Mouse (Mus musculus) forebrain, postnatal 0 days (tissue): ENCODE results near the gene Fam189a2. TPM values are rescaled to one million over a fixed set of nuclear protein-coding genes. Genes with fewer than 3 reads are reported as not detected.

Experiments
- ATAC-seq: fragments of 200-750 bp; cut with Nextera tagmentation; 2 replicates; pipeline ENCODE4 v1.8.0; 2017; ENCODE audit warnings: mild to moderate bottlenecking, moderate library complexity
- DNase-seq: peaks from one replicate; pipeline ENCODE4 v3.0.0-alpha.2; 2015
- H3K27ac ChIP-seq: fragments of 300-500 bp; sonication (generic); 2 replicates; pipeline ENCODE4 v1.5.1; 2014; ENCODE audit warnings: low read depth, mild to moderate bottlenecking, antibody characterized with exemption, low read length, moderate library complexity, mixed read lengths
- H3K27me3 ChIP-seq: fragments of 300-500 bp; sonication (generic); 2 replicates; pipeline ENCODE4 v1.6.1; 2014; ENCODE audit warnings: mild to moderate bottlenecking, low read length, mixed read lengths; ENCODE audit not compliant: insufficient read depth
- H3K36me3 ChIP-seq: fragments of 300-500 bp; sonication (generic); 2 replicates; pipeline ENCODE4 v1.6.1; 2014; ENCODE audit warnings: mild to moderate bottlenecking, moderate library complexity; ENCODE audit not compliant: insufficient read depth
- H3K4me1 ChIP-seq: fragments of 300-500 bp; sonication (generic); 2 replicates; pipeline ENCODE4 v1.6.1; 2014; ENCODE audit warnings: antibody characterized with exemption; ENCODE audit not compliant: insufficient read depth
- H3K4me2 ChIP-seq: fragments of 300-500 bp; sonication (generic); 2 replicates; pipeline ENCODE4 v1.6.1; 2014; ENCODE audit warnings: low read depth, mild to moderate bottlenecking, moderate library complexity
- H3K4me3 ChIP-seq: fragments of 300-500 bp; sonication (generic); 2 replicates; pipeline ENCODE4 v1.5.1; 2014; ENCODE audit warnings: low read depth, low read length, mixed read lengths
- H3K9ac ChIP-seq: fragments of 300-500 bp; sonication (generic); 2 replicates; pipeline ENCODE4 v1.6.1; 2014; ENCODE audit warnings: mild to moderate bottlenecking
- H3K9me3 ChIP-seq: fragments of 300-500 bp; sonication (generic); 2 replicates; pipeline ENCODE4 v1.6.1; 2016; ENCODE audit warnings: low read length
- CTCF ChIP-seq: sonication (generic); IDR thresholded peaks from 2 replicates; pipeline ENCODE4 v1.5.1; 2016; ENCODE audit warnings: antibody characterized with exemption, control low read depth, low read depth
- whole genome bisulfite sequencing: fragments of 180-500 bp; shearing (Covaris S2); extraction: QIAGEN DNeasy Blood & Tissue Kit; methylation state at CpG from one replicate; pipeline ENCODE4 v1.1.7; 2014; 5-methylcytosine and 5-hydroxymethylcytosine counted together
- polyA plus RNA-seq: library from polyadenylated mRNA; unstranded; fragments of >200 nt; fragmentation: Nextera tagmentation; extraction: Ambion mirVana; gene quantifications from 2 replicates; pipeline ENCODE4 v1.2.1, GENCODE M21; 2015
- total RNA-seq: library from RNA; depleted of rRNA; stranded (reverse); fragments of >200 nt; gene quantifications from 2 replicates; pipeline ENCODE4 v1.2.3, GENCODE M21; 2014; rRNA removed

Fam189a2 gene
- total and polyA plus RNA-seq, 2 experiments from 2014 or later: 2.5 to 8.2 TPM

GRCm38 (mm10) chr19:23942886-23943285, 87.9 kb downstream of the Fam189a2 start:
- H3K36me3 ChIP-seq: peaks cover 82% of the 10 kb centered on the region
- TF ChIP-seq CTCF: no peak

GRCm38 (mm10) chr19:23941422-23941949, 89.3 kb downstream of the Fam189a2 start:
- ATAC-seq (peak; percentile 72), DNase-seq (no peak)
- peaks cover 88% of the 10 kb centered on the region for H3K36me3 ChIP-seq
- no peak overlapping the region for H3K27ac ChIP-seq
- WGBS: 31% methylated on average over 12 of the region's 12 CpGs
- H3K4me3 ChIP-seq: no peak overlapping the region
- no peaks in the 10 kb centered on the region for H3K4me1 ChIP-seq
- no peak for TF ChIP-seq CTCF
- no peak overlapping the region for H3K9ac ChIP-seq
- no peaks in the 10 kb centered on the region for H3K27me3 ChIP-seq
- no peak overlapping the region for H3K4me2 ChIP-seq
- no peaks in the 10 kb centered on the region for H3K9me3 ChIP-seq

More at GRCm38 (mm10) chr19:23942886-23943285, 87.9 kb downstream of the Fam189a2 start:
- Histone ChIP-seq H3K4me1 (no peaks in the 10 kb centered on the region), H3K4me3 (no peak overlapping the region), H3K27me3 (no peaks in the 10 kb centered on the region), H3K27ac (no peak overlapping the region), H3K9me3 (no peaks in the 10 kb centered on the region), H3K9ac (no peak overlapping the region), H3K4me2 (no peak overlapping the region)
- no peak for DNase-seq
- WGBS: 91% methylated on average over 7 of the region's 7 CpGs
- no peak for ATAC-seq

- H3K27ac ChIP-seq: no peak overlapping the region
- H3K4me1 ChIP-seq: no peaks in the 10 kb centered on the region
- DNase-seq (no peak), ATAC-seq (peak; percentile 53; the same call in 1 of the 2 replicates)
- 96% methylated on average over 5 of the region's 5 CpGs for whole genome bisulfite sequencing
- no peak for TF ChIP-seq CTCF
- no peak overlapping the region for H3K9ac ChIP-seq
- peaks cover 35% of the 10 kb centered on the region for H3K36me3 ChIP-seq
- H3K4me2 ChIP-seq: no peak overlapping the region
- no peaks in the 10 kb centered on the region for H3K27me3 ChIP-seq
- no peak overlapping the region for H3K4me3 ChIP-seq
- H3K9me3 ChIP-seq: peaks cover 4% of the 10 kb centered on the region; the same call in 1 of the 2 replicates
Measured at GRCm38 (mm10) chr19:23930826-23931225, 100.0 kb downstream of the Fam189a2 start.

- Histone ChIP-seq H3K27ac (no peak overlapping the region), H3K9me3 (no peaks in the 10 kb centered on the region), H3K4me3 (no peak overlapping the region), H3K9ac (no peak overlapping the region), H3K36me3 (peaks cover 38% of the 10 kb centered on the region), H3K27me3 (no peaks in the 10 kb centered on the region), H3K4me1 (no peaks in the 10 kb centered on the region), H3K4me2 (no peak overlapping the region)
- DNase-seq: no peak
- 95% methylated on average over 5 of the region's 5 CpGs for WGBS
- no peak for TF ChIP-seq CTCF
- no peak for ATAC-seq
Measured at GRCm38 (mm10) chr19:23925541-23925940, 105.3 kb downstream of the Fam189a2 start.

- no peak overlapping the region for H3K4me2 ChIP-seq
- no peak; the same call in 1 of the 2 replicates for ATAC-seq
Measured at GRCm38 (mm10) chr19:23924791-23925190, 106.0 kb downstream of the Fam189a2 start.

GRCm38 (mm10) chr19:23924057-23924456, 106.8 kb downstream of the Fam189a2 start:
- WGBS: 64% methylated on average over 6 of the region's 6 CpGs
- H3K27ac ChIP-seq: no peak overlapping the region
- H3K4me2 ChIP-seq: no peak overlapping the region
- DNase-seq (no peak), ATAC-seq (no peak)
- H3K36me3 ChIP-seq: peaks cover 38% of the 10 kb centered on the region
- H3K4me3 ChIP-seq: no peak overlapping the region
- no peak for TF ChIP-seq CTCF
- H3K4me1 ChIP-seq: 0 out of 2 replicates have a peak, but pooled peaks cover 3% of the 10 kb centered on the region
- H3K9ac ChIP-seq: no peak overlapping the region
- no peaks in the 10 kb centered on the region for H3K9me3 ChIP-seq
- H3K27me3 ChIP-seq: no peaks in the 10 kb centered on the region

More at GRCm38 (mm10) chr19:23924791-23925190, 106.0 kb downstream of the Fam189a2 start:
- Histone ChIP-seq H3K4me1 (0 out of 2 replicates have a peak, but pooled peaks cover 3% of the 10 kb centered on the region), H3K27me3 (no peaks in the 10 kb centered on the region), H3K9ac (no peak overlapping the region), H3K27ac (no peak overlapping the region), H3K36me3 (peaks cover 38% of the 10 kb centered on the region), H3K4me3 (no peak overlapping the region), H3K9me3 (no peaks in the 10 kb centered on the region)
- WGBS: 89% methylated on average over 9 of the region's 9 CpGs
- no peak for DNase-seq
- no peak for TF ChIP-seq CTCF

Other genes starting within 250 kb of the Fam189a2 start
- gene Tjp2, start 194.0 kb upstream of the Fam189a2 start, total RNA-seq: 13.7 and 15.5 TPM in 2 replicates
- gene Tjp2, start 194.0 kb upstream of the Fam189a2 start, polyA plus RNA-seq: 6.8 and 8.8 TPM in 2 replicates
- 15.0 and 26.0 TPM in 2 replicates for gene Fxn, start 249.6 kb upstream of the Fam189a2 start, total RNA-seq
- 33.3 and 33.4 TPM in 2 replicates for gene Fxn, start 249.6 kb upstream of the Fam189a2 start, polyA plus RNA-seq